Mouse (Mus musculus) CH12F3 (cell line): Measurements from ENCODE around the gene Cnnm3.

Experiments used
- in situ Hi-C: fragments of 300-500 bp; cut with MboI; formaldehyde crosslinking; loops from 2 replicates; pipeline ENCODE4 v1.14.3; 2020; ENCODE audit warnings: low sequenced_read_pairs

Gene Cnnm3

DNA sequence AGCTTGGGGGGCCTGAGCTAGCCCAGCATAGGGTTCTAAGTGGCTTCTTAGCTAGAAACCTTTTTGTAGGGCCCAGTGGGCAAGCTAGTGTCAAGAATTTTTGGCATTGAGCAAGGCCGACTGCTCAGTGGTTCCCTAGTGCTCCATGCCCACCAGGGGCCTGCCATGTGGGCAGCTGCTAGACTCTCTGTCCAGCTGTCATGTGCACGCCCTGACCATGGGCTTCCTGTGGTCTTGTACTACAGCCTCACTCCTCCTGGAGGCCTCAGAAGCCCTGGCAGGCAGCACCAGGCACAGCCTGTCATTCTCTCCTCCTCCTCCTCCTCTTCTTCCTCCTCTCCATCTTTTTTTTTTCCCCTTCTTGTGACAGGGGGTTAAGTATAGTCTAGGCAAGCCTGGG, 14.4 kb upstream of the Cnnm3 start:
- in situ Hi-C loops: no loop called here

DNA sequence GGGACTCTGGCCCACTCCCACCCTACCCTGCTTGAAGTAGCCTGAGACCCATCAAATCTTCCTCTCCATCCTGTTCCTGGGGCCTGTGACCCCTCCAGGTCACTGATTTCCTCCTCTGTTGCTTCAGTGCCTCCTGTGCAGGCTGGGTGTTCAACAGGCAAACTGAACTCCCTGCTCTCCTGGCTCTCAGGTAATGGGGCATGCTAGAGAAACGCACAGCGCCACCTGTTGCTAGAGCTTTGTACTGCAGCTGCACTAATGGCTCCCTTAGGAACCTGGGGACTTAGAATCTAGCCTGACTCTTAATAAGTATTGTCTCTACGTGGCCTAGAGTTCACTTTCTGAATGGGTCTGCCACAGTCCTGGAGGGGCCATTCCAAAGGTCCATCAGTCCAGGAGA, 10.4 kb upstream of the Cnnm3 start:
- in situ Hi-C loops: no loop called here

DNA sequence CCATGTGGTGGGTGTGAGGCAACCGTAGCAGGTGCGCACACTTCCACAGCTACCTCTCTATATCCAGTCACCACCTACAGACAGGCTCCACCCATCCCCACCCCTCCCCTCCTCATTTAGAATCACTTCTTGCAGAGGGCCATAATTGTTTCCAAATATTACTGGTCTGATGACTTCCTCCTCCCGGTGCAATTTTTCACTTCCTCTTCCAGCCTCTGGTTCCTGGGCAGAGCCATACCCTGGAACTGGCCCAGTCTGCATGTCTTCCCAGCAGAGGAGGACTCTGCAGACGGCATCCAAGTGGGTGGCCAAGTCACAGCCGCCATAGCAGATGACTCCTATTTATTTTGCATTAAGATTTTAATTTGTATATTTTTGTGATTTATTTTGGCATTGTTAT, 3.4 kb upstream of the Cnnm3 start:
- in situ Hi-C loops: no loop called here

DNA sequence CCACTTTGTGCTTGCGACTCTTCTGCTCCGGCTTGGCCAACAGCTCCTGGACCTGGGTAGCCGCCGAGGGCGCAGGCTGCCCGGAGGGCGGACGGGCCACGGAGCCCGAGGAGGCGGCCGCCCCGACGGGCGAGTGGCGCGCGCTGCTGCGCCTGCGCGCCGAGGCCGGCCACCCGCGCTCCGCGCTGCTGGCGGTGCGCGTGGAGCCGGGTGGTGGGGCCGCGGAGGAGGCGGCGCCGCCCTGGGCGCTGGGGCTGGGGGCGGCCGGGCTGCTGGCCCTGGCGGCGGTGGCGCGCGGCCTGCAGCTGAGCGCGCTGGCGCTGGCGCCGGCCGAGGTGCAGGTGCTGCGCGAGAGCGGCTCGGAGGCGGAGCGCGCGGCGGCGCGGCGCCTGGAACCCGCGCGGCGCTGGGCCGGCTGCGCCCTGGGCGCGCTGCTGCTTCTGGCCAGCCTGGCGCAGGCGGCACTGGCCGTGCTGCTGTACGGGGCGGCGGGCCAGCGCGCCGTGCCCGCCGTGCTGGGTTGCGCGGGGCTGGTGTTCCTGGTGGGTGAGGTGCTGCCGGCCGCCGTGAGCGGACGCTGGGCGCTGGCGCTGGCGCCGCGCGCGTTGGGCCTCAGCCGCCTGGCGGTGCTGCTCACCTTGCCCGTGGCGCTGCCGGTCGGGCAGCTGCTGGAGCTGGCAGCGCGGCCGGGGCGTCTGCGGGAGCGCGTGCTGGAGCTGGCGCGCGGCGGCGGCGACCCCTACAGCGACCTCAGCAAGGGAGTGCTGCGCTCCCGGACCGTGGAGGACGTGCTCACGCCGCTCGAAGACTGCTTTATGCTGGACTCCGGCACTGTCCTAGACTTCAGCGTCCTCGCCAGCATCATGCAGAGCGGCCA, 660 bp downstream of the Cnnm3 start:
- in situ Hi-C loops: no loop called here

DNA sequence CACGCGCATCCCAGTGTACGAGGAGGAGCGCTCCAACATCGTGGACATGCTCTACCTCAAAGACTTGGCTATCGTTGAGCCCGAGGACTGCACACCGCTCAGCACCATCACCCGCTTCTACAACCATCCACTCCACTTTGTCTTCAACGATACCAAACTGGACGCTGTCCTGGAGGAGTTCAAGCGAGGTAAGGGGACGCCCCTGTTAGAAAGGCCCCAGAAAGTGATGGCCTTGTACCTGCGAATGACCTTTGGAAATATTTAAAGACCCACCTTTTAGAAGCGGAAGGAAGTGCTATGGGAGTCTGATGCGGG, 1.3 kb downstream of the Cnnm3 start:
- in situ Hi-C loops: no loop called here

DNA sequence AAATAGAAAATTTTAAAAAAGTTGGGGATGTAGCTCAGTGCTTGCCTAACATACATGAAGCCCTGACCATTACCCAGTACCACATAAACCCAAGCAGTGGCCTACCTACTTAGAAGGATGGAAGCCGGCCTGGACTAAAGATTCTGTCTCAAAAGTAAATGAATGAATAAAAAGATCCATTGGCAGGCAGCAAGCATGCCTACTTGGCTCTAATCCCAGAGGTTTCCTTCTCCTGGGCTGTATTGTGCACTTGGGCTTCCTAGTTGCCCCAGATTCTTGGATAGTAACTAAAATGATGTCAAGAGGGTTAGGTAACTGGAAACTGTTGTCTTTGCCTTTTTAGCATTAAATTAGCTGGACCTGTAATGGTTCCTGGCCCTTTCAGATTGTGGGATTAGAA, 1.6 kb downstream of the Cnnm3 start:
- in situ Hi-C loops: no loop called here

DNA sequence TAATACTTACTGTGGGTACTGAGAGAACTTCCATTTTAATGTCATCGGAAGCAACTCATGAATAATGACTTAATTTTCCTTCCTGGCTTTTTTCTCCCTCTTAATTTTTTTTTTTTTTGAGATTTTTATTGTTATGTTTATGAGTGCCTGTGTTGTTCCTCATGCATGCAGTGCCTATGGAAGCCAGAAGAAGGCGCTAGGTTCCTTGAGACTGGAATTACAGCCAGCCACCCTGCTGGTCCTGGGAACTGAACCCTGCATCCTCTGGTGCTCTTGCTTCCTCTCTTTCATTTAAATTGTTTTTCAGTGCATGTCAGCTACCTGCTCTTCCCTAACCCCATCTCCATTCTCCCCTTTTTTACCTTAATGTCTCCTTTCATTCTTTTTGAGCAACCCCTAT, 2.1 kb downstream of the Cnnm3 start:
- in situ Hi-C loops: no loop called here

DNA sequence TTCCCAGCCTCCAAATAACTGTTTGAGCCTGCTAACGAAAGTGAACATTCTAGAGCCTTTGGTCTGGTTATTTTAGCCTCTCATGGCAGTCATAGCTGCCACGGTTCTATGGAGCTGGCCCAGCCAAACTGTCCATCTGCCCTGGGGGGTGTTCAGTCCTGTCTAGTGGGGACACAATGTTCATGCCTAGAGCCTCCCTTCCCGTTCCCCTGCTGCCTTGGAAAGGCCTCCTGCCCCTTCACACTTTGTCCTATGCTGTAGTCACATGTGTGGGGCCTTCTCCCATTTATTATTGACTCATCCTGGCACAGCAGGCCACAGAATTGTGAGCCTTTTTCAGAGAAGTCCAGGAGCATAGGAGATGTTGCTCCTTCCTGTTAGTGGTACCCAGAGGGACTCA, 6.6 kb downstream of the Cnnm3 start:
- in situ Hi-C loops: no loop called here

DNA sequence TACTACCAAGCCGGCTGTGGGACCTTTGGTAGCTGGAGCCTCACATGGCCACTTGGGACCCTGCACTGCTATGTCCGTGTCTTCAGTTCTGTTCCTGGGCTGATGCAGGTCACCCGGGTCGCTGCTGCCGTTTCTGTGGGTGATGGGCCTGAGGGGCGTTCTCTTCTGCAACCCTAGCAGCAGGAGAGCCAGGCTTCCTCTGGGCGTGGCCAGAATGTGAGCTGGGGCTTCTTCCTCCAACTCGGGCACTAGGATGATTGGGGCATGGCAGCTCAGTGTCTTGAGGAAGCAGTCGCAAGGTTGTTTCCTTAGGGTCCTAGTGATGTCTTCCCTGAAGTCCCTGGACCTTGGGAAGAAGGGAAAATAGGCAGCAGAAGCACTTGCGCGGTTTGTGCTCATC, 8.0 kb downstream of the Cnnm3 start:
- in situ Hi-C loops: no loop called here

DNA sequence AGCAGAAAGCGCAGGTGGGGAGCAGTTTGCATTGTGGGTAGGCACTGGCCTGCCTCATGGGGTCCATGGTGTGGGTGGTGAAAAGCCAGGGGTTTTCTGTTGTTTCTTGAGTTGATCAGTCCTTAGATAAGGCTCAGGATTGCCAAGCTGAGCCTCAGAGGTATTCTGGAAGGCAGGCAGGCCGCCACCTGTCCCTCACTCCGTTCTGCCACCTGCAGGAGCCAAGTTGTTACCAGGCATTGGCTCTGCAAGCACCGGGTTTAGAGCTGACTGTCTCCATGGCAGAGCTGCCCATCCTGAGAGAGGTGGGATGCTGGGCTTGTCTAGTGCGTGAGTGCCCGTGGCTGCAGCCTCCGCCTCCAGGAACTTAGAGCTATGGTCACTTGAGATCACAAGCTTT, 10.5 kb downstream of the Cnnm3 start:
- in situ Hi-C loops: no loop called here

DNA sequence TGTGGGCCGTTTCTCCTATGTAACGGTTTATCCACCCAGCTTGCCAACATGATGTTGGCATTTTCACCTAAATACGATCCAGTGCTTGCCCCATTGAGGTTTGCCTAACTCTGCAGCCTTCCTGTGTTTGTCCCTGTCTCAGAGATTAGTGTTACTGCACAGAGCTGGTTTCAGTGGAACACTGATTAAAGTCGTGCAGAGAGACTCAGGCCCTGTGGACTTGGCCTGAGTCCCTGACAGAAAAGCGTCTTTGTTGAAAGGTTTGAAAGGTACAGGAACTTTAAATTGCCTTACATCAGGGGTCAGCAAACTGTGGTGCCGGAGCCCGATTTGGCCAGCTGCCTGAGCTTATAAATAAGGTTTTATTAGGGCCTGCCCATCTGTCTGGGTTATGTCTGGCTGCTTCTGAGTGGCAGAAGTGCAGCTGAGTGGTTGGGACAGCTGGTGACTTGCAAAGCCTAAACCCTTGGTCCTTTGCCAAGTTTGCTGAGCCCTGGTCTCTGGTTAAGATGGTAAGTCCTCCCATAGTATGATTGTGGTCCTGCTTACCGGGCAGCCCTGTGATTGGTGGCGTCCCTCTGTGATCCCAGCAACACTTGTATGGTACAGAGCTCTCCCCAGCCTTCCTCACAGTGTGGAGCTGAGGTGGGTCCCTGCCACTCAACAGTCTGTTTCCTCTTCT, 11.8 kb downstream of the Cnnm3 start:
- in situ Hi-C loops: no loop called here

DNA sequence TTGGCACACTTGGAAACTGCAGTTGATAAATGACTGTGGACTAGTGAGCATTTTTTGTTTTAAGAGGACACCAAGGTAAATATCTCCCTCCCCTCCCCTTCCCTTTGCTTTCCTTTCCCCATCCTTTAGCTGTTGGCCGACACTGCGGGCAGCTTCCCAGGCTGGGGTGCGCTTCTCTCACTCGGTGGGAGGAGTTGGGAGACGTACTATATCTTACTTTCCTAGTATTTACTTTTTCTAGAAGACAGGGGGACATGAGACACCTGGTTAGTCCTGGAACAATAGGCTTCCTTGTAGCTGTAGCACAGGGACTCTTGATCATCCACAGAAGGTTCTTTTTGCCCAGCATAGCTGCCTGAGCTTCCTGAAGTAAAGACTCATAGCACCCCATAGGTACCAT, 12.4 kb downstream of the Cnnm3 start:
- in situ Hi-C loops: no loop called here

DNA sequence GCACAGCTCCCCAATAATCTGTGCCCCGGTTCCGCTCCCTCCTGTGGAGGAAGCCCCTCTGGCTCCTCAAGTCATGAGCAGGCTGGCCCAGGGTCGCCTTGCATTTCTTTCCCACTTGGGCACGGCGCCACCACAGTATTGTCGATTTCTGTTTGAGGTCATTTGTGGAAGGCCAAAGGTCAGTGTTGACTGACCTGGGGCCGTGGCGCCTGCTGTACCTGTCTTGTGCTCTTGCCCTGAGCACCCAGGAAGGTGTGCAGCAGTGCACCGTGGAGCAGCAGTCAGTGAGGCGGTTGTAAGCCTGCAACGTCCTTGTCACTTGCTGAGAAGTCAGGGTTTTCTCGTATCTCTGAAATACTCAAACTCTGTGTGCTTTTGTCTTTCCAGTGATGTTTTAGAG, 14.1 kb downstream of the Cnnm3 start:
- in situ Hi-C loops: no loop called here

DNA sequence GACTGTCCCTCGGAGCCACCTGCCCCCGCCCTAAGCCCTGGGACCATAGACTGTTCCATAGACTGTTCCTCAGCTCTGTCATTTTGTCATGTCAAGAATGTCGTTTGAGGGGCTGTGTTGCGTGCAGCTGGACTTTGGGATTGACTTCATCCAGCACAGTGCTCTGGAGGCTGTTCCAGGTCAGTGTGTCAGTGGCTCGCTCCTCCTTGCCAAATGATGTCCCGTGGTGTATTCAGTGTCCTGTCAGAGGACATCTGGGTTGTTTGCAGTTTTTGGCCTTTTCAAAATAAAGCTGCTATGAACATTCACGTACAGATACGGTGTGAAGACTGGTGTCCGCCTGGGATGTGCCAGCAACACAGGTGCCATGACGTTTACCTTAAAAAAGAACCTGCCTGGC, 15.2 kb downstream of the Cnnm3 start:
- in situ Hi-C loops: no loop called here

DNA sequence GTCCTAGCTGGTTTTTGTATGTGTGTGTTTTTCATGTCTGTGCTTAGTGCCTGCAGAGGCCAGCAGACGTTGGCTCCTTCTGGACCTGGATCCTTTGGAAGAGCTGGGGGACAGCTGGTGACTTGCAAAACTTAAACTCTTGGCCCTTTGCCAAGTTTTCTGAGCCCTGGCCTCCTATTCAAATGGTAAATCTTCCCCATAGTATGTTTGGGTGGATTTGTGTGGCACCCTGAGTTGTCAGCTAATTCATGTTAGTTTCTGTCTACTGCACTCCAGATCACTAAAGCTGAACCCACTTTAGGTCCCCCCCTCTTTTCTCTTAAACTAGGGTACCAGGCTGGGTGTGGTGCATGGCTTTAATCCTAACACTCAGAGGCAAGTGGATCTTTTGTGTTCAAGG, 16.7 kb downstream of the Cnnm3 start:
- in situ Hi-C loops: no loop called here

DNA sequence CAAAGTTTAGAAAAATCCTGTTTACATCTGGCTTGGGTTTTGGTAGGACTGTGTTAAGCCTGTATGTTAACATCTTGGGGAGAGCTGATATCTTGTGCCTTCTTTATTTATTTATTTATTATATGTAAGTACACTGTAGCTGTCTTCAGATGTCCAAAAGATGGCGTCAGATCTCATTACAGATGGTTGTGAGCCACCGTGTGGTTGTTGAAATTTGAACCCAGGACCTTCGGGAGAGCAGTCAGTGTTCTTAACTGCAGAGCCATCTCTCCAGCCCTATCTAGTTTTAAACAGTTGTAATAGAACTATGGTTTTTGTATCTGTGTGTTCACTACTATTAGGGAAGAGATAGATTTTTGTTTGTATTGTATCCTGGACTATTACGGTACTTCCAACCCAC, 17.6 kb downstream of the Cnnm3 start:
- in situ Hi-C loops: no loop called here

DNA sequence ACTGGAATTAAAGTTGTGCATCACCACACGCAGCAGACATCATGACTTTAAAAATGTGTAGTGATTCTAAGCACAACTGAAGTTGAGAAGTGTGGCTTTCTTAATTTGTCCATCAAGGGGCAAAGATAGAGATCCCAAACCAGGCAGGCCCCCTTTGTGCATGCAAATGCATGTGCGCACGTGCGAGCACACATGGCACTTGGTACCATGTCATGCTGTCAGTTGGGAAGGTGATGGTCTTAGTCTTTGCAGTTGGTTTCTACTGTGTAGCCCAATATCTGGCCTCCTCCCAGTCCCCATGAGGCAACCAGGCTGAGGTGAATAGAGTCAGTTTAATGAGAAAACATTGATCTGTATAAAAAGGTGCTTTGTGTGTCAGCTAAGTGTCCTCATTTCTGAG, 18.2 kb downstream of the Cnnm3 start:
- in situ Hi-C loops: no loop called here

DNA sequence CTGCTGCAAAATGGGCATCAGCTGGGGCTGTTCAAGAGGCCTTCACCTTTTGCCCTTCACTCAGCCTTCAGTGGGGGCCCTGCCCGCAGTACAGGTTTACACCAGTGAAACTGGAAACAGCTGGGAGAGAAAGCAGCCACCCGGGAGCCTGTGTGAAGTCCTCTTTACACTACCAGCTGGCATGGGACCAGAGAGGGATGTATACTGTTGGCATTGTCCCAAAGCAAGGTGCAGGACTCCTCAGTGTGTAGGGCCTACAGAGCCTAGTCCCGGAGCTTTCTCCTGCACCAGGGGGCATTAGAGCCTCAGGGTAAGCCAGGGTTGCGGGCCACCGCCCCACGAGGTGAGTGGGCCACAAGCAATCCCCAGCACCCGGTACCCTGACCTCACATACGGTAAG, 18.8 kb downstream of the Cnnm3 start:
- in situ Hi-C loops: no loop called here

DNA sequence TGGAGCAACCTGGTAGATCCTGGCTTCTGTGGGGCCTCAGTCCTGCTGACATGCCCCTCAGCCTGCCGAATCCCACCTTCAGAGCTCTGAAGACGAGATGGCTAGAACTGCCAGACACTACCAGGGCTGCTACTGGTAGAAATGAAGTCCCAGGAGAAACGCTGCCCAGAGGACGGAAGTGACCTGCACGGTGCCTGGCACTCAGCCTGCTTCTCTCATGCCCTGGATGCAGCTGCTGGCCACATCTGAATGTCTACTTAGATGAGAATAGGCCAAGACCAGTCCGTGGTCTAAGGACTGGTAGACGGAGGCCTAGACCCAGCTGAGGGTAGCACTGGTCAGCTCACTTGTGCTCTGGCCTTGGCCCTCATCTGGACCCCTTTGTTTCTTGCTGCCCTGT, 19.3 kb downstream of the Cnnm3 start:
- in situ Hi-C loops: no loop called here

DNA sequence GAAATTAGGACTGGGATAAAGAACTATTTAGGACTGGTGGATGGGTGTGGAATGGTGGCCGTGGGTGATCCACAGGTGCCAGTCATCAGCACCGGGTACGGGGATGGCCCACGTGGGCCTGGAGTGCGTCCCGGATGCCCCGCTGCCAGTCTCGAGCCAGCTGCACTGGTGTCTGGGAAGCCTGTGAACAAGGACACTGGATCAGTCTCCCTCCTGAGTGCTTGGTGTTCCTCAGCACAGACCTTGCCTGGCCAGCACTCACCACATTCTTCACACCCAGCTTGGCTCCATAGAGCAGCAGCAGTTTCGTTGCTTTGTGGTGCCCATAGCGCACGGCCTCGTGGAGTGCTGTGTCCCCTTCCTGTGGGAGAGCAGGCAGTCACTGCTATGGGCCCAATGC, 19.8 kb downstream of the Cnnm3 start:
- in situ Hi-C loops: no loop called here

DNA sequence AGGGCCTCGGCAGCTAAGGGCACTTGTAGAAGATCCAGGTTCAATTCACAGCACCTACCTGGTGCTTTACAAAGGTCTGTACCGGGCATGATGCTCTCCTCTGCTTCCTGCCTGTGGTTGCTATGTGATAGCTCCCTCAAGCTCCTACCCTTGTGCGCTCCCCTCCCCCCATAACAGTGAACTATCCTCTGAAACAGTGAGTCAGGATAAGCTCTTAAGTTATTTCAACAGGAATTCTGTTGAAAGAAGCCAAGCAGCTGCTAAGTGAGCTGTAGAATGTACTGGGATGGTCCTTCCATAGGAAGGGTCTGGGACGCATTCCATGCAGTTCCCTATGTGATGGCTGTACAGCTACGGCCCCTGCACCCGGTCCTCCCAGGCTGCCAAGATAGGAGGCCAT, 21.9 kb downstream of the Cnnm3 start:
- in situ Hi-C loops: no loop called here

DNA sequence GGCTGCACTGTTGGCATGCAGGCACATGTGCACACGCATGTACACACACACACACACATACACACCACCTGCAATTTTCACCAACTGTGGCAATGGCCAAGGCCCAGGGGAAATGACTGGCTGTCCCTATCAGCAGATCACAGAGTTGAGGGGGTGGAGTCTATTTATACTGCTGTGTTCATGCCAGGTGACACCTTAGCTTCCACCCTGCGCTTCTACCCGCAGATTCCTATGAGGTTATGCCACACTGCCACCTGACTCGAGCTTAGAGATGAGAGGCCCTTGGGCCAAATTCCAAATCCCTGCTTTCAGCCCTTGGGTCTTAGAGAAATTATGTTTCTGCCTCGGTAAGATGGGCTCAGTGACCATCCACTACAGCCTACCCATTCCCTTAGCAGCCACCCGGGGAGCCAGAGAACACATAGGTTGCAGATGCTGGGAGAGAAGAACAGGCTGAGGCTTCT, 23.0 kb downstream of the Cnnm3 start:
- in situ Hi-C loops: no loop called here
